Mouse (Mus musculus) G1E (cell line): Measurements from ENCODE around the gene Heatr4.

ENCODE experiments used
- CTCF ChIP-seq: IDR thresholded peaks from 2 replicates; pipeline ENCODE4 v1.5.1; 2012; ENCODE audit warnings: low read depth, low read length, inconsistent platforms, mixed read lengths
- GATA2 ChIP-seq: IDR thresholded peaks from 2 replicates; pipeline ENCODE4 v1.6.1; 2012; ENCODE audit warnings: low read depth, low read length, inconsistent platforms, borderline replicate concordance
- TAL1 ChIP-seq: conservative IDR thresholded peaks from 2 replicates; pipeline ENCODE4 v1.6.1; 2012; ENCODE audit warnings: low read depth, low read length, inconsistent platforms, mixed read lengths

DNA sequence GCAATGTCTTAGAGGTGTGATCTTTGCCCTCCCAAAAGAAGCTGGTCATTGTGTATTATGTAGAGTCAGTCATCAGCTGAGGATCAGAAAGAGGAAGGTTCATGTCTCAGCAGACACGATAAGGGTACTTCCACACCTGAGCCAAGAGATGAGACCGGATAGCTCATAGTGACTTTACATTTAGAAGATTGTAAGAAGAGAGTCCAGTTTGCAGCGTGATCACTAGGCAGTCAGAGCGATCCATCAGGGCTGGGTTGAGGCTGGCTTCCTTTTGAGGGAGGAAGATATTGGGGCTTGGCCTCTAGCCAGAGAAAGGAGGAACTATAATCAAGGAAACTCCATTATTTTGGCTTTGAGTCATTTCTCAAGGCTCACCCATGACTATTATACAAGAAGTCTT lies 56.9 kb downstream of the Heatr4 start:
- TF ChIP-seq CTCF (no peak), TAL1 (no peak), GATA2 (no peak)
